ENCODE assay signal across 22 mouse cellular contexts in genomic region chr9:43167081-43167480, GRCm38 (mm10). TPM values are rescaled to one million over a fixed set of nuclear protein-coding genes. Genes with fewer than 3 reads are reported as not detected.
A peak's percentile ranks its signal among the peaks of the same experiment; 100 is the strongest.
DNase-seq lines count a peak whose midpoint lies in the region; ATAC-seq lines count a peak whose summit lies in the region.
"Had no signal": no experiment of that assay in that cellular context is flagged by ENCODE, and none has a peak within 500 bp of the region (broad histone marks: within the 10 kb centered on the region; RNA-seq: fewer than 3 reads in every experiment).

No protein-coding gene starts in this region.

- no peak for DNase-seq in embryonic facial prominence, embryonic 10.5 days (ENCODE audit: low spot score)
- DNase-seq in lung, adult 18-20 months, result no peak
- peak; percentile 75 for DNase-seq in embryonic facial prominence, embryonic 14.5 days (ENCODE audit: low spot score)
- no peak for DNase-seq in thymus, adult 18-20 months
- DNase-seq in ovary, postnatal 14 days (ENCODE audit: low spot score), result no peak
- DNase-seq: cerebellum, adult 11-12 months; cerebellum, adult 8-10 months; cerebellum, postnatal 36 days; embryo, embryonic 11 days; gastrocnemius, postnatal 10 days; gastrocnemius, postnatal 36 days had no signal

- no peak for ATAC-seq in embryonic facial prominence, embryonic 13.5 days (ENCODE audit: insufficient number of reproducible peaks, insufficient read depth, low FRiP score, low TSS enrichment, low read depth)
- ATAC-seq in lung, embryonic 16.5 days (ENCODE audit: low read depth), result peak; percentile 26; the same call in 1 of the 2 replicates
- no peak for ATAC-seq in embryonic facial prominence, embryonic 14.5 days (ENCODE audit: low read depth)
- no peak for ATAC-seq in stomach, embryonic 15.5 days (ENCODE audit: insufficient read depth, low FRiP score, low read depth)
- ATAC-seq: forebrain, embryonic 13.5 days; forebrain, embryonic 16.5 days; Patski had no signal

- no peaks in the 10 kb centered on the region for H3K9me3 ChIP-seq in embryonic facial prominence, embryonic 13.5 days
- no peaks in the 10 kb centered on the region for H3K9me3 ChIP-seq in embryonic facial prominence, embryonic 10.5 days
- no peaks in the 10 kb centered on the region for H3K9me3 ChIP-seq in lung, embryonic 16.5 days (ENCODE audit: control insufficient read depth, low read length)
- no peaks in the 10 kb centered on the region for H3K9me3 ChIP-seq in embryonic facial prominence, embryonic 14.5 days (ENCODE audit: control insufficient read depth, low read length)
- no peaks in the 10 kb centered on the region for H3K9me3 ChIP-seq in stomach, embryonic 15.5 days
- H3K9me3 ChIP-seq: forebrain, embryonic 10.5 days; forebrain, embryonic 13.5 days; hindbrain, embryonic 12.5 days; hindbrain, embryonic 15.5 days had no signal

- H3K27me3 ChIP-seq in embryonic facial prominence, embryonic 13.5 days, result peaks cover 4% of the 10 kb centered on the region; the same call in 1 of the 2 replicates
- no peaks in the 10 kb centered on the region for H3K27me3 ChIP-seq in embryonic facial prominence, embryonic 10.5 days (replicated peaks; ENCODE audit: low read depth, poor library complexity, severe bottlenecking)
- H3K27me3 ChIP-seq in lung, embryonic 16.5 days (ENCODE audit: control insufficient read depth, insufficient read depth, low read depth, low read length), result no peaks in the 10 kb centered on the region
- no peaks in the 10 kb centered on the region for H3K27me3 ChIP-seq in embryonic facial prominence, embryonic 14.5 days (replicated peaks; ENCODE audit: control insufficient read depth, insufficient read depth, low read length)
- H3K27me3 ChIP-seq in stomach, embryonic 15.5 days (replicated peaks), result no peaks in the 10 kb centered on the region
- H3K27me3 ChIP-seq: forebrain, embryonic 13.5 days; hindbrain, embryonic 12.5 days; hindbrain, embryonic 15.5 days had no signal

- WGBS in embryonic facial prominence, embryonic 13.5 days, result 64% methylated on average over 8 of the region's 8 CpGs
- 89% methylated on average over 8 of the region's 8 CpGs for WGBS in embryonic facial prominence, embryonic 10.5 days
- 42% methylated on average over 8 of the region's 8 CpGs for WGBS in lung, embryonic 16.5 days
- 59% methylated on average over 8 of the region's 8 CpGs for WGBS in embryonic facial prominence, embryonic 14.5 days
- 52% methylated on average over 8 of the region's 8 CpGs for WGBS in stomach, embryonic 15.5 days

- no peak overlapping the region for H3K9ac ChIP-seq in embryonic facial prominence, embryonic 13.5 days
- H3K9ac ChIP-seq in lung, embryonic 16.5 days (ENCODE audit: low read length), result no peak overlapping the region
- H3K9ac ChIP-seq in embryonic facial prominence, embryonic 14.5 days (ENCODE audit: low read depth, low read length), result no peak overlapping the region
- no peak overlapping the region for H3K9ac ChIP-seq in stomach, embryonic 15.5 days
- H3K9ac ChIP-seq: forebrain, embryonic 13.5 days; hindbrain, embryonic 12.5 days; hindbrain, embryonic 15.5 days had no signal

- H3K4me3 ChIP-seq in embryonic facial prominence, embryonic 13.5 days, result no peak overlapping the region
- H3K4me3 ChIP-seq in embryonic facial prominence, embryonic 10.5 days, result no peak overlapping the region
- H3K4me3 ChIP-seq in lung, embryonic 16.5 days (ENCODE audit: low read length), result no peak overlapping the region
- H3K4me3 ChIP-seq in embryonic facial prominence, embryonic 14.5 days (ENCODE audit: low read depth, low read length), result no peak overlapping the region
- no peak overlapping the region for H3K4me3 ChIP-seq in stomach, embryonic 15.5 days (replicated peaks)
- H3K4me3 ChIP-seq: forebrain, embryonic 10.5 days; forebrain, embryonic 13.5 days; hindbrain, embryonic 12.5 days; hindbrain, embryonic 15.5 days had no signal

- H3K4me1 ChIP-seq in embryonic facial prominence, embryonic 13.5 days, result peaks cover 32% of the 10 kb centered on the region
- peaks cover 3% of the 10 kb centered on the region; the same call in 1 of the 2 replicates for H3K4me1 ChIP-seq in embryonic facial prominence, embryonic 10.5 days
- H3K4me1 ChIP-seq in lung, embryonic 16.5 days (replicated peaks; ENCODE audit: control insufficient read depth, insufficient read depth, low read length), result peaks cover 4% of the 10 kb centered on the region; the same call in 1 of the 2 replicates
- no peaks in the 10 kb centered on the region; the same call in 1 of the 2 replicates for H3K4me1 ChIP-seq in embryonic facial prominence, embryonic 14.5 days (ENCODE audit: control insufficient read depth, insufficient read depth, low read length)
- H3K4me1 ChIP-seq in stomach, embryonic 15.5 days, result 0 out of 2 replicates have a peak, but pooled peaks cover 8% of the 10 kb centered on the region
- H3K4me1 ChIP-seq: forebrain, embryonic 10.5 days; forebrain, embryonic 13.5 days; hindbrain, embryonic 12.5 days; hindbrain, embryonic 15.5 days had no signal

- no peaks in the 10 kb centered on the region for H3K36me3 ChIP-seq in embryonic facial prominence, embryonic 13.5 days
- no peaks in the 10 kb centered on the region for H3K36me3 ChIP-seq in embryonic facial prominence, embryonic 10.5 days (replicated peaks)
- H3K36me3 ChIP-seq in lung, embryonic 16.5 days (ENCODE audit: control insufficient read depth, insufficient read depth, low read length), result no peaks in the 10 kb centered on the region
- no peaks in the 10 kb centered on the region for H3K36me3 ChIP-seq in embryonic facial prominence, embryonic 14.5 days (ENCODE audit: control insufficient read depth, insufficient read depth, low read length)
- no peaks in the 10 kb centered on the region for H3K36me3 ChIP-seq in stomach, embryonic 15.5 days
- H3K36me3 ChIP-seq: forebrain, embryonic 10.5 days; hindbrain, embryonic 12.5 days; hindbrain, embryonic 15.5 days had no signal

- H3K4me2 ChIP-seq in embryonic facial prominence, embryonic 13.5 days, result no peak overlapping the region
- H3K4me2 ChIP-seq in lung, embryonic 16.5 days (ENCODE audit: low read depth, low read length), result no peak overlapping the region
- no peak overlapping the region for H3K4me2 ChIP-seq in embryonic facial prominence, embryonic 14.5 days (ENCODE audit: low read depth, low read length)
- H3K4me2 ChIP-seq in stomach, embryonic 15.5 days, result no peak overlapping the region
- H3K4me2 ChIP-seq: forebrain, embryonic 13.5 days; heart, embryonic 11.5 days; hindbrain, embryonic 12.5 days; hindbrain, embryonic 15.5 days had no signal

- peak overlapping the region; percentile 72 for H3K27ac ChIP-seq in embryonic facial prominence, embryonic 13.5 days
- no peak overlapping the region for H3K27ac ChIP-seq in embryonic facial prominence, embryonic 10.5 days (replicated peaks)
- H3K27ac ChIP-seq in lung, embryonic 16.5 days (ENCODE audit: low read length), result no peak overlapping the region
- no peak overlapping the region for H3K27ac ChIP-seq in embryonic facial prominence, embryonic 14.5 days (replicated peaks; ENCODE audit: low read depth, low read length)
- H3K27ac ChIP-seq in stomach, embryonic 15.5 days, result 0 out of 2 replicates have a peak overlapping the region, but pooled peaks have one; percentile 22
- H3K27ac ChIP-seq: forebrain, embryonic 10.5 days; forebrain, embryonic 13.5 days; hindbrain, embryonic 12.5 days; hindbrain, embryonic 15.5 days had no signal

RNA-seq across cellular contexts. Expression of gene Pou2f3, which starts 43.1 kb away (rescaled TPM):
- polyA plus RNA-seq in embryonic facial prominence, embryonic 13.5 days (2015; fragmentation: Nextera tagmentation; extraction: Ambion mirVana), result 2.0 and 2.1 TPM in 2 replicates
- polyA plus RNA-seq in embryonic facial prominence, embryonic 10.5 days (2016; fragmentation: Nextera tagmentation; extraction: Ambion mirVana), result not detected in 2 replicates
- polyA plus RNA-seq in lung, embryonic 16.5 days (2015; fragmentation: Nextera tagmentation; extraction: Ambion mirVana), result 0.13 and 0.19 TPM in 2 replicates
- 3.8 and 4.5 TPM in 2 replicates for polyA plus RNA-seq in embryonic facial prominence, embryonic 14.5 days (2014; fragmentation: Nextera tagmentation; extraction: Ambion mirVana)
- polyA plus RNA-seq in stomach, embryonic 15.5 days (2015; fragmentation: Nextera tagmentation; extraction: Ambion mirVana), result 0.54 and 0.68 TPM in 2 replicates
- polyA plus RNA-seq: embryonic facial prominence, embryonic 11.5 days; forebrain, embryonic 10.5 days; forebrain, embryonic 13.5 days; forebrain, embryonic 16.5 days; heart, embryonic 11.5 days; hindbrain, embryonic 12.5 days had no signal

RNA-seq across cellular contexts. Expression of gene Tmem136, which starts 50.7 kb away (rescaled TPM):
- 7.8 and 9.1 TPM in 2 replicates for polyA plus RNA-seq in embryonic facial prominence, embryonic 13.5 days (2015; fragmentation: Nextera tagmentation; extraction: Ambion mirVana)
- 11.8 and 12.0 TPM in 2 replicates for polyA plus RNA-seq in embryonic facial prominence, embryonic 10.5 days (2016; fragmentation: Nextera tagmentation; extraction: Ambion mirVana)
- polyA plus RNA-seq in lung, embryonic 16.5 days (2015; fragmentation: Nextera tagmentation; extraction: Ambion mirVana), result 4.2 and 4.4 TPM in 2 replicates
- polyA plus RNA-seq in embryonic facial prominence, embryonic 14.5 days (2014; fragmentation: Nextera tagmentation; extraction: Ambion mirVana), result 5.7 and 7.8 TPM in 2 replicates
- 3.6 and 4.9 TPM in 2 replicates for polyA plus RNA-seq in stomach, embryonic 15.5 days (2015; fragmentation: Nextera tagmentation; extraction: Ambion mirVana)

Comparison
In these comparisons a context has a peak if more than half of its experiments do, and no peak if none do; other contexts are left out.
1. H3K27ac ChIP-seq: peak in embryonic facial prominence, embryonic 13.5 days (single experiment) and stomach, embryonic 15.5 days (single experiment); none in embryonic facial prominence, embryonic 10.5 days (single experiment), lung, embryonic 16.5 days (single experiment) and embryonic facial prominence, embryonic 14.5 days (single experiment).